Mouse (Mus musculus) heart, embryonic 13.5 days (tissue): ENCODE measurements around the gene Lonp1. TPM values are rescaled to one million over a fixed set of nuclear protein-coding genes. Genes with fewer than 3 reads are reported as not detected.

Experiments used
- ATAC-seq: fragments of 200-750 bp; cut with Nextera tagmentation; 2 replicates; pipeline ENCODE4 v1.8.0; 2017; ENCODE audit warnings: moderate TSS enrichment; ENCODE audit not compliant: insufficient number of reproducible peaks, low FRiP score, low TSS enrichment; ENCODE audit errors: extremely low read depth
- H3K27ac ChIP-seq: fragments of 300-500 bp; sonication (generic); replicated peaks from 2 replicates; pipeline ENCODE4 v1.5.1; 2015; ENCODE audit warnings: moderate library complexity, mild to moderate bottlenecking, inconsistent platforms
- H3K27me3 ChIP-seq: fragments of 300-500 bp; sonication (generic); replicated peaks from 2 replicates; pipeline ENCODE4 v1.6.1; 2015; ENCODE audit warnings: mild to moderate bottlenecking, inconsistent platforms
- H3K36me3 ChIP-seq: fragments of 300-500 bp; sonication (generic); 2 replicates; pipeline ENCODE4 v1.6.1; 2015; ENCODE audit warnings: mild to moderate bottlenecking, inconsistent platforms
- H3K4me1 ChIP-seq: fragments of 300-500 bp; sonication (generic); 2 replicates; pipeline ENCODE4 v1.6.1; 2015; ENCODE audit warnings: inconsistent platforms
- H3K4me2 ChIP-seq: fragments of 300-500 bp; sonication (generic); 2 replicates; pipeline ENCODE4 v1.6.1; 2015; ENCODE audit warnings: inconsistent platforms, mild to moderate bottlenecking, moderate library complexity
- H3K4me3 ChIP-seq: fragments of 300-500 bp; sonication (generic); 2 replicates; pipeline ENCODE4 v1.5.1; 2015; ENCODE audit warnings: moderate library complexity, mild to moderate bottlenecking, inconsistent platforms
- H3K9ac ChIP-seq: fragments of 300-500 bp; sonication (generic); 2 replicates; pipeline ENCODE4 v1.6.1; 2015; ENCODE audit warnings: inconsistent platforms, mild to moderate bottlenecking, moderate library complexity
- H3K9me3 ChIP-seq: fragments of 300-500 bp; sonication (generic); 2 replicates; pipeline ENCODE4 v1.6.1; 2016; ENCODE audit warnings: inconsistent platforms
- WGBS: fragments of 180-500 bp; shearing (Covaris S2); methylation state at CpG from one replicate; pipeline ENCODE4 v1.1.7; 2015; ENCODE audit warnings: mixed read lengths; 5-methylcytosine and 5-hydroxymethylcytosine counted together
- polyA plus RNA-seq: library from polyadenylated mRNA; unstranded; fragments of >200 nt; fragmentation: Nextera tagmentation; extraction: Ambion mirVana; gene quantifications from 2 replicates; pipeline ENCODE4 v1.2.1, GENCODE M21; 2015

Gene Lonp1
- 54.4 and 58.9 TPM in 2 replicates for polyA plus RNA-seq

DNA sequence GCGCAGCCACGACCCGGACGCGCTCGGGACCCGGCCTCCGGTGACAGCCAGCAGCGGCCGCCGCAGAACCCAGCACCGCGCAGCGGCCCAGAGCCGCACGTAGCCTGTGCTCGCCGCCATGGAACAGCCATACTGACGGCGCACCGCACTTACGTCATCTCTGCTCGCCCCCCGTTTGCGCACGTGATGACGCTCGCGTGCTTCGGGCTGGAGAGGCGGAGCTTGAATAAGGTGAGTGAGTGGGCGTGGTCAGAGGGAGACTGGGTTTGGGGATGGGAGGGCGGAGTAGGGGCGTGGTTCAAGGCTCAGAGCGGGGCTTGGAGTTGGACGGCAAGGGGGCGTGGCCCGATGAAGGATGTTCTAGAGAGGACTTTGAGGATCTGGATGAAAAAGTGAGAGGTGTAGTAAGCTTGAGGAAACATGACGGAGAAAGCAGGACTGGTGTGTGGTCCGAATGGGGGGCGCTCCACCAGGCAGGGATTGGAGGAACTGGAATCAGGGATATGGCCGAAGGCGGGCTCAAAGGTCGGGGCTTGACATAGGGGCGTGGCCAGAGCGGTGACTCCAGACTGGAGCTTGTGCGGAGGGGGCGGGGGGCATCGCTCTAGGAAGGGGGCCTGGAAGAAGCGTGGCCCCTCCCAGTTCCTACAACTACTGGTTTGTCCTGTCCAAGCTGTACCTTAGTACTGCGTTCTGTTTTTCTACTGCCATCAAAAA is at the start of gene Lonp1:
Gene Lonp1, minus strand, starts transcription at position 134 of the 717 bp plus-strand sequence.
- ATAC-seq: peak; percentile 93
- under 1% methylated on average over 51 of the region's 51 CpGs for WGBS
- peak within 1 kb of the TSS; percentile 98 for H3K4me2 ChIP-seq
- H3K27ac ChIP-seq: peak within 1 kb of the TSS; percentile 76
- peaks cover 25% of the 10 kb centered on the region for H3K4me1 ChIP-seq
- no peaks in the 10 kb centered on the region for H3K9me3 ChIP-seq
- peak within 1 kb of the TSS; percentile 98 for H3K4me3 ChIP-seq
- peaks cover 28% of the 10 kb centered on the region for H3K36me3 ChIP-seq
- H3K27me3 ChIP-seq: no peaks in the 10 kb centered on the region
- peak within 1 kb of the TSS; percentile 96 for H3K9ac ChIP-seq

- Histone ChIP-seq H3K36me3 (peaks cover 34% of the 10 kb centered on the region), H3K4me3 (peak overlapping the region; percentile 96), H3K9ac (peak overlapping the region; percentile 99), H3K4me2 (peak overlapping the region; percentile 91), H3K4me1 (peaks cover 40% of the 10 kb centered on the region), H3K9me3 (no peaks in the 10 kb centered on the region), H3K27me3 (peaks cover 5% of the 10 kb centered on the region; the same call in 1 of the 2 replicates), H3K27ac (peak overlapping the region; percentile 88)
- ATAC-seq: peak; percentile 2; the same call in 1 of the 2 replicates
- 2% methylated on average over 36 of the region's 37 CpGs for WGBS
Observed at GRCm38 (mm10) chr17:56673647-56674416, 47.1 kb upstream of the Lonp1 start.

- peak within 1 kb of the TSS; percentile 93 for H3K27ac ChIP-seq
- WGBS: under 1% methylated on average over 49 of the region's 66 CpGs
- H3K4me1 ChIP-seq: peaks cover 46% of the 10 kb centered on the region
Observed at GRCm38 (mm10) chr17:56672941-56673646, 46.4 kb upstream of the Lonp1 start, which contains the start of gene Ranbp3. Ranbp3 (plus strand) TSS chr17:56673294.

GRCm38 (mm10) chr17:56669766-56670165 is 43.1 kb upstream of the Lonp1 start:
- H3K4me2 ChIP-seq: no peak overlapping the region
- peaks cover under 1% of the 10 kb centered on the region; the same call in 1 of the 2 replicates for H3K36me3 ChIP-seq
- H3K9me3 ChIP-seq: no peaks in the 10 kb centered on the region
- H3K4me3 ChIP-seq: no peak overlapping the region
- WGBS: 79% methylated on average over 8 of the region's 8 CpGs
- no peak overlapping the region for H3K9ac ChIP-seq
- ATAC-seq: no peak
- H3K27ac ChIP-seq: no peak overlapping the region
- peaks cover 17% of the 10 kb centered on the region; the same call in 1 of the 2 replicates for H3K27me3 ChIP-seq
- peaks cover 19% of the 10 kb centered on the region for H3K4me1 ChIP-seq

More at GRCm38 (mm10) chr17:56672941-56673646, 46.4 kb upstream of the Lonp1 start, which contains the start of gene Ranbp3:
- H3K4me2 ChIP-seq: peak within 1 kb of the TSS; percentile 91
- peaks cover 8% of the 10 kb centered on the region; the same call in 1 of the 2 replicates for H3K27me3 ChIP-seq
- H3K9me3 ChIP-seq: no peaks in the 10 kb centered on the region
- H3K36me3 ChIP-seq: peaks cover 30% of the 10 kb centered on the region
- peak within 1 kb of the TSS; percentile 96 for H3K4me3 ChIP-seq
- H3K9ac ChIP-seq: peak within 1 kb of the TSS; percentile 99
- peak; percentile 83 for ATAC-seq

DNA sequence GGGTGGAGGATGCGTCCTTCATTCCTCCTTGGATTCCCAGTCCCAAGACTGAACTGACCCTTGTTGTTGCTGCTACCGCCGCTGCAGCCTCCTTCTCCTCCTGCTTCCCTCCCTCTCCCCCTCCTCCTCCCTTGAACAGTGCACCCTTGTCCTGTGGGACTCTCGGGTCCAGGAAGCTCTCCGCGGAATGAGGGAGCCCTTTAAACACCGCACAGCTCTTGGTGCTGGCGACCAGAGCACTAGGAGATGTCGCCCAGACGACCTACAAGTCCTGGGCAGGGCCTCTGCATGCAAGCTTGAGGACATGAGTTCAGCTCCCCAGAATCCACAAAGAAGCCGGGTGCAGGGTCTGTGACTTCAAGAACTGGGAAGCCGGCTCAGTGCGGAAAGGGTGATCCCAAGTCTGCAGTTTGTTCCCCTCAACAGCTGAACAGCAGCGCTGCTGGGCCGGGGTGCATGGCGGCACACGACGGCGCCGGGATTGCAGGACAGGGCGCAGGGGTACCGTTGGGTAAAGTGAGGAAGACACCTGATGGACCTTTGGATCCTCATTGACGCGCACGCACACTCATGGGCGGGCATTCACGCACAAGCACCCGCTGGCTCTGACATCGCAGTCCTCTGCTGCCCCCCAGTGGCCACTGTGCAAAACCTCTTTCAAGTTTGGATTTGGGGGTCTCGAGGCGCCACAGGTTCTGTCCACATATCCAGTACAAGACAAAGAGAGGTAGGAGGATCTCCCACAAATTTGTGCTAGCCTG is 41.9 kb upstream of the Lonp1 start:
- Histone ChIP-seq H3K27ac (no peak overlapping the region), H3K9me3 (no peaks in the 10 kb centered on the region), H3K4me2 (peak overlapping the region; percentile 92), H3K27me3 (peaks cover 17% of the 10 kb centered on the region; the same call in 1 of the 2 replicates), H3K36me3 (no peaks in the 10 kb centered on the region), H3K4me3 (peak overlapping the region; percentile 55), H3K4me1 (peaks cover 22% of the 10 kb centered on the region), H3K9ac (peak overlapping the region; percentile 79)
- no peak for ATAC-seq
- 3% methylated on average over 31 of the region's 31 CpGs for WGBS

- Histone ChIP-seq H3K9ac (no peak overlapping the region; the same call in 1 of the 2 replicates), H3K4me1 (peaks cover 22% of the 10 kb centered on the region), H3K36me3 (no peaks in the 10 kb centered on the region), H3K4me3 (no peak overlapping the region), H3K9me3 (no peaks in the 10 kb centered on the region), H3K27me3 (peaks cover 17% of the 10 kb centered on the region; the same call in 1 of the 2 replicates), H3K27ac (no peak overlapping the region), H3K4me2 (no peak overlapping the region)
- WGBS: 65% methylated on average over 3 of the region's 3 CpGs
- ATAC-seq: no peak
Observed at GRCm38 (mm10) chr17:56667591-56667990, 40.9 kb upstream of the Lonp1 start.

- peaks cover 19% of the 10 kb centered on the region for H3K4me1 ChIP-seq
- WGBS: 76% methylated on average over 4 of the region's 4 CpGs
- ATAC-seq: no peak
Observed at GRCm38 (mm10) chr17:56666384-56666783, 39.7 kb upstream of the Lonp1 start.

DNA sequence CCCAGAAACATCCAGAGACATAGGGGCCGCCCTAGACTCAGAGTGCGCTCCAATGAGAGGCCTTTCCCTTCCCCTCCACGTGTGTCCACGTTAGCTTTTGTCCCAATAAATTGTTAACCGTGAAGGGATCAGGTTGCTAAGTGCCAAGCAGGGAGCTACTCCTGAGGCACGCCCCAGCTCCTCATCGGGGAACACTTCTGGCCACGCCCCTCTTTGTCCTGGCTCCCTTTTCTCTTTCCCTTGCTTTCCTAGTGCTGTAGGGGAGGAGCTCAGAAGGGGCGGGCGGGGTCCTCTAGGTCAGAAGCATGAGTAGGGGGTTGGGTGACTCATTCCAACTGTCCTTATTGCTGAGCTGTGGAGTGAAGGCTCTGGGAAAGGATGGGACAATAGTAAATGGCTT is 37.6 kb upstream of the Lonp1 start:
- no peak for ATAC-seq
- H3K27me3 ChIP-seq: peaks cover 12% of the 10 kb centered on the region; the same call in 1 of the 2 replicates
- peak overlapping the region; percentile 62 for H3K9ac ChIP-seq
- peak overlapping the region; percentile 57 for H3K4me2 ChIP-seq
- WGBS: 5% methylated on average over 10 of the region's 10 CpGs
- H3K4me3 ChIP-seq: peak overlapping the region; percentile 18; the same call in 1 of the 2 replicates
- no peak overlapping the region for H3K27ac ChIP-seq
- H3K36me3 ChIP-seq: no peaks in the 10 kb centered on the region
- peaks cover 19% of the 10 kb centered on the region for H3K4me1 ChIP-seq
- no peaks in the 10 kb centered on the region for H3K9me3 ChIP-seq

More at GRCm38 (mm10) chr17:56666384-56666783, 39.7 kb upstream of the Lonp1 start:
- Histone ChIP-seq H3K36me3 (no peaks in the 10 kb centered on the region), H3K27me3 (peaks cover 17% of the 10 kb centered on the region; the same call in 1 of the 2 replicates), H3K4me3 (no peak overlapping the region), H3K4me2 (no peak overlapping the region), H3K9ac (no peak overlapping the region), H3K27ac (no peak overlapping the region), H3K9me3 (no peaks in the 10 kb centered on the region)

- Histone ChIP-seq H3K27me3 (peaks cover 12% of the 10 kb centered on the region; the same call in 1 of the 2 replicates), H3K9ac (peak overlapping the region; percentile 62; the same call in 1 of the 2 replicates), H3K9me3 (no peaks in the 10 kb centered on the region), H3K36me3 (no peaks in the 10 kb centered on the region), H3K27ac (no peak overlapping the region), H3K4me1 (peaks cover 19% of the 10 kb centered on the region), H3K4me3 (no peak overlapping the region; the same call in 1 of the 2 replicates), H3K4me2 (peak overlapping the region; percentile 57)
- WGBS: 64% methylated on average over 3 of the region's 3 CpGs
- no peak for ATAC-seq
Observed at GRCm38 (mm10) chr17:56663659-56664058, 37.0 kb upstream of the Lonp1 start.

DNA sequence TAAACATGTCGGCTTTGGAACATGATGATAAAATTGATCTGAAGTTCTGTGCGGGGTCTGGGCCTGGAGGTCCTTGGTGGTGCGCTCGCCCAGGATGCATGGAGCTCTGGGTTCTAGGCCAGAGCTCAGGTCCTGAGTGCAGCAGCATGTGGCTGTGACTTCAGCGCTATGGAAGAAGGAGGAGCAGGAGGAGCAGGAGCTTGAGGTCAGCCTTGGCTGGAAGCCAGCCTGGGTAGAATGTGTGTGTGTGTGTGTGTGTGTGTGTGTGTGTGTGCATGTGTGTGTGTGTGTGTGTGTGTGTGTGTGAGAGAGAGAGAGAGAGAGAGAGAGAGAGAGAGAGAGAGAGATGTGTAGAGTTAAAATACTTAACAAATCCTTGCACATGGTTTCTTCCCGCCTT is 29.5 kb upstream of the Lonp1 start:
- Histone ChIP-seq H3K9me3 (no peaks in the 10 kb centered on the region), H3K4me3 (no peak overlapping the region), H3K4me1 (no peaks in the 10 kb centered on the region), H3K9ac (no peak overlapping the region), H3K27ac (no peak overlapping the region), H3K27me3 (peaks cover 3% of the 10 kb centered on the region; the same call in 1 of the 2 replicates), H3K36me3 (no peaks in the 10 kb centered on the region), H3K4me2 (no peak overlapping the region)
- ATAC-seq: no peak
- 71% methylated on average over 6 of the region's 6 CpGs for WGBS
